Mouse (Mus musculus) spleen, adult 12 weeks (tissue): ENCODE results near the gene Syt6.

Experiments used
- DNase-seq: peaks from one replicate; pipeline ENCODE4 v3.0.0; 2022; ENCODE audit warnings: low spot score

Gene Syt6

GRCm38 (mm10) chr3:103575156-103575892 is at the start of gene Syt6:
Syt6 (plus strand) TSS chr3:103575231.
- DNase-seq = no peak

- DNase-seq = no peak
Observed at GRCm38 (mm10) chr3:103526201-103526704, 48.8 kb upstream of the Syt6 start.

GRCm38 (mm10) chr3:103526864-103527263 is 48.2 kb upstream of the Syt6 start:
- no peak for DNase-seq

DNA sequence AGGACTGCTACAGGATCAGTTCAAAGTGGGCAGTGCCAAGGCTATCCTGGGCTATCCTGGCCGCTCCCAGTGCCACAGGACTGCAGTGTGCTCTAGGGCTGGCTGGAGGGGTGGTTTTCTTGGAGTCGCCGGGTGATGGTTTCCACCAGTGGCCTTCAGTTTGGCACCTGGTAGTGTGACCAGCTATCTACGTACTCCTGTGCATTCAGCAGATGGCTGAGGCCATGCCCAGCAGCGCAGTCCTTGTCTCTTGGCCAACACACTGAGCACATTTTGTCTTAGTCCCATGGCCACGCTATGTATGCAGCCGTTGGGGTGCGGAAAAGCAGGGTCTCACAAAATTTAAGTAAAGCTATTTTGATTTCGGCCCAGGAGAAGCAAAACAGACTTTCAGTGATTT is 41.0 kb upstream of the Syt6 start:
- no peak for DNase-seq

DNA sequence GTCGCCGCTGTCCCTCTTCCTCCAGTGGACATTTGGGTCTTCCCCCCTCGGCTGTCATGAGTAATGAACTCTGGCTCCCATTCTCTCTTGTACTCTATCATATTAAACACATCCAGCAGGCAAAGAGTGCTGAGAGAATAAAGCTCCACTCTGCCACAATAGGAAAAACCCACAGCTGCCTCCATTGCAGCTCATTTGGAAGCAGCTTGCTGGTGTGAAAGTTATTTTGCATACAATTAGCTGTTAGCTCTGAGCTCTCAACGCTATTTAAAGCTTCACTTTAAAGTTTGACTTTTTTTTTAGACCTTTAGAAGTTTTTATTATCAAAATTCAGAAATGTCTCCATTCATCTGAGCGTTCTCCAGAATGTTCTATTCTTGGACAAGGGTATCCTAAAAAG is 39.8 kb upstream of the Syt6 start:
- no peak for DNase-seq

DNA sequence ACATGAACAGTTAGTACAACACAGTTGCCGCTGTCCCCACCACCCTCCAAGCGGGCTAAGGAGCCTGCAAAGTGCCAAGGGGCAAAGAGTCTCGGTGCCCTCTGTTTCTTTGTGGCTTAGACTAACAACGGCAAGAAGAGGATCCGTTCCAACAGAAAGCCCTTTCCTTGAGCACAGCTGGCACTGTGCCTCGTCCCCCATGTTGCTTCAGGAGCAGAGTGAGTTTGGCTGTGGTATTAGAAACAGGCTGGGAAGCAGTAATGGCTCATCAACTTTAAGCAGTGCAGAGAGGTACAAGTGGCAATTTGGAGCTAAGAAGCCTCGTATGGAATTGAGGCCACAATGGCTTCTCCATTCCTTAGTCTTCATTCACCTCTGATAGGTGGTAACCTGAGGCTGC is 35.9 kb upstream of the Syt6 start:
- DNase-seq = no peak

GRCm38 (mm10) chr3:103546166-103546565 is 28.9 kb upstream of the Syt6 start:
- DNase-seq = no peak

DNA sequence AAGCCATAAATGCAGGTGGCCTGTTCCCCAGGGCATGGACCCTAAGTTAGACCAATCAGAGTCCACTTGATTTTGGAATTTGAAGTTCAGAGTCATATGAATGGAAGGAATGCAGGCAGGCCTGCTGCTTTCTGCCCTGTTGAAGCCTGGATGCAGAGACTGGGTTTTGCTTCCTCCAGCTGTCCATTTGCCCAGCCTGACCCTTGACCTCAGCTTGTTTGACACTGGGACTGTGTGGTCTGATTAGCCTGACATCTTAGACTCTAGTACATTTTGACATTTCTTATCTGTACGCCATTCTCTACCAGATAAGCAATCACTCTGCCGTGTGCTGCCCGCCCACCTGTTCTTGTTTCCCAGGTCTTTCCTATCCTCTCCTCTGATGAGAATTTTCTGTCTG is 28.4 kb upstream of the Syt6 start:
- no peak for DNase-seq

DNA sequence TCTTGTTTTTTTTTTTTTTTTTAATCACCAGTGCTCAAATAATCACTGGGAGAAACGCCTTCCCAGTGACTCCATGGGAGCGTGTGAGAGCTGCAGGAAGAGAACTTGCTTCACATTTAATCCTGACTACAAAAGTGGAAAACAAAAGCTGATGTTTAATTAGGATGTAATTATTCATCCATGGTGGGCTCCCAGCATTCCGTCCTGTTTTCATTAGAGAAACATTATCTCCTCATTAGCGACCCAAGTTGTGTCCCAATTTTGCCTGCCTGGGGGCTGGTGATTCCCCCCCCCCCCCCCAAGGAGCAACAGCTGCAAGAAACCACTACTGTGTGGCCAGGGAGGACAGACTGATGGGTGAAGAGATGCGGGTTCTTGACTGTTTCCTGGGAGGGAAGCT is 24.8 kb upstream of the Syt6 start:
- DNase-seq = no peak

- DNase-seq = no peak
Observed at GRCm38 (mm10) chr3:103567226-103567625, 7.8 kb upstream of the Syt6 start.

- no peak for DNase-seq
Observed at GRCm38 (mm10) chr3:103572526-103572925, 2.5 kb upstream of the Syt6 start.

DNA sequence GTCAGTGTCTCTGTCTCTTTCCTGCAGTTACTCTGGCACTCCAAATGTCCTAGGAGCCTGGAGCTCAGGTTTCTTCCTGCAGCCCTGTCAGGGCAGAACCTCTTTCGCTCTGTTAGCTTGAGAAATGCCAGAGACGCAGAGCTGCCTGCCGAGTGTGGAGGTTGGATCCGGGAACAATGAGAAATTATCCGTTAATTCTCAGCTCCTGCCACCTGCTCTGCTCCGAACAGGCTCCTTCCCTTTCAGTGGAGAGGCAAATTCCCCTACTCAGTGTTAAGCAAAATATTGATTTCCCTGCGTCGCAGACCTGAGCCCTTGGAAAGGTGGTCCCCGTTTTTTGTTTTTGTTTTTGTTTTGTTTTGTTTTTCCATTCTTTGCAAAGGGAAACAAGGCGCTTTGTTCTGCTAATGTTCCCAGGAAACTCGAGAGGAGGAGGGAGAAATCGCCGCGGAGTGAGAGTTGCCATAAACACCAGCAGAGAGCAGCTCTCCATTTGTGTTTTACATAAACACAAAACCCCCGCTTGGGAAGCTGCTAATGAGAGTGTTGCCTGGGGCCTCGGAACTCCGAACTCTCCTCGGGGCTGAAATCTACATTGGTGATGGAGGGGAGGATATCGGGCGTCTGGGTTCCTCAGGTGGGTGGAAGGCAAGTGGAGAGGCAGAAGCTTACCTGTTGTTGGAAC is 1.8 kb upstream of the Syt6 start:
- no peak for DNase-seq

- DNase-seq = no peak
Observed at GRCm38 (mm10) chr3:103573791-103574166, 1.3 kb upstream of the Syt6 start.

- no peak for DNase-seq
Observed at GRCm38 (mm10) chr3:103574566-103575155, 370 bp upstream of the Syt6 start.

GRCm38 (mm10) chr3:103575893-103576641 is 1.0 kb downstream of the Syt6 start:
- DNase-seq = no peak

DNA sequence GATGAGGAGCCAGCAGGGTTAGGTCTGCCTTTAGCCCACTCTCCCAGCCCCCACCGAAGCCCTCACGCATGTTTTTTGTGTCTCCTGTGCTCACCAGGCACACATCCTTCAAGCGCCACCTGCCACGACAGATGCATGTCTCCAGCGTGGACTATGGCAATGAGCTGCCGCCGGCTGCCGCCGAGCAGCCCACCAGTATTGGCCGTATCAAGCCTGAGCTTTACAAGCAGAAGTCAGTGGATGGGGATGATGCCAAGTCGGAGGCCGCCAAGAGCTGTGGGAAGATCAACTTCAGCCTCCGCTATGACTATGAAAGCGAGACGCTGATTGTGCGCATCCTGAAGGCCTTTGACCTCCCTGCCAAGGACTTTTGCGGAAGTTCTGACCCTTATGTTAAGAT is 12.1 kb downstream of the Syt6 start:
- no peak for DNase-seq

DNA sequence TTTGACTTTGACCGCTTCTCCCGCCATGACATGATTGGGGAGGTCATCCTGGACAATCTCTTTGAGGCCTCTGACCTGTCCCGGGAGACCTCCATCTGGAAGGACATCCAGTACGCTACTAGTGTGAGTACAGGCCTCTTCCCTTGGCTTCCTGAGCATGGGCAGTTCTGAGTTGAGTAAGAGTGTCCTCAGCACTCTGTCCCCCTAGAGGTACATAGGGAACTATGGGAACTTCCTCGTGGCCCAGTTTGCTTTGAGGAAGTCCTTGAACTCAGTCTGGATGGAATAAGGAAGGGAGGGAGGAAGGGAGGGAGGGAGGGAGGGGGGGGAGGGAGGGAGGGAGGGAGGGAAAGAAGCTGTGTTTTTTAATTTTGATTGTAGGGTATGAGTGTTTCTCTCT is 12.6 kb downstream of the Syt6 start:
- no peak for DNase-seq

DNA sequence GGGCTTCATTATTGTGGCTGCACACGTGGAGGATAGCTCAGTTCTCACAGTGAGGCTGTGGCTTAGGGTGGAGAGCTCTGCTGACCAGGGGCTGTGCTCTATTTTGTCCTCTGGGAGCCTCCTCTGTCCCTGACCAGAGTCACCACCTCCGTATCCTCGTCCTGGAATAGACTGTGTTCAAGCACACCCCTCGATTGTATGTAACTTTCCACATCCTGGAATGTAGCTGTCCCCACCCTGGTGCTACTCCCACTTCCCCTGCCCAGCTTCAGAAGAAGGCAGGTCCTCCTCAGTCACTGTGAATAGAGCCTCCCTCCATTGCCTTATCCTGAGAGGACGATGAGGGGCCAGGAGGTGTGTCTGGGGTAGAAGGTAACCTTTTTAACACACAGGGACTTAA is 14.6 kb downstream of the Syt6 start:
- no peak for DNase-seq

- no peak for DNase-seq
Observed at GRCm38 (mm10) chr3:103592636-103593035, 17.6 kb downstream of the Syt6 start.

- DNase-seq = no peak
Observed at GRCm38 (mm10) chr3:103593631-103594030, 18.6 kb downstream of the Syt6 start.

DNA sequence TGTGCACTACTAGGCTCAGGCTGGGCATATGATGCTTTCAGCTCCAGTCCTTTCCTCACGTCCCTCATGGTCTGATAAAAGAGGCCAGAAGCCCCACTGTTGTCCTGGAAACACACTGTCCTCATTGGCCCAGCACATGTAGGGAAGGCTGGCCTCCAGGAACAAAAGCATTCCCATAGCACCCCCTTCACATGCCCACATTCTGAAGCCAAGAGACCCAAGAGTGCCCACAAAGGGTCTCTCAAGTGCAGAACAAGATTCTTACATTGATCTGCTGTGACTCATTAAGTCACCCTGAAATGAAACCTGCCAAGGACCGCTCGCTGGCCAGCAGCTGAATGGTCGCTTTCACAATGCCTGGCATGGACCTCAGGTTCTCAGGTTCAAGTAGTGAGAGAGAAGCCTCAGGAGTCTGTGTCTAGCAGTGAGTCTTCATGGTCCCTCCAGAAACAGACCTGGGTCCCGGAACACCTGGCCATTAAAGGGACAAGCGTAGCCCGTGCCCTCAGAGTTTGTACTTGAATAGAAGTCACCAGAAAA is 20.3 kb downstream of the Syt6 start:
- DNase-seq = no peak

DNA sequence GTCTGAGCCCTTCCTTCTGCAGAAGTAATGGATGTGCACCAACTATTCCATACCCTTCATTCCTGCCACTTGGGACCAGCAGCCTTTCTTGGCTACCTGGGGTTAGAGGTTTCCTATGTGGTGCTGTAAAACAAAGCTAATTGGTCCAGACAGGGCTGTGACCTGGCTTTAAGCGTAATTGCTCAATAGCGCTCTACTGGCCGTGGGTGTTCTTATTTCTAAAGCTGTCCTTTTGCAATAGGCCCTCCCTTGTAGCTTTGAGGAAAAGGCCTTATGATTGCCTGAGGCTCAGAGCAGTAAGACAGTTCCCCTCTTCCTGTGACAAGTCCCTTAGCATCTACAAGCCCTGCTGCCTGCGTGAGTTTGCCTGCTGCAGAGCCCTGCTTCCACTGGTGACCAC is 22.6 kb downstream of the Syt6 start:
- DNase-seq = no peak
